In the genomic region with DNA sequence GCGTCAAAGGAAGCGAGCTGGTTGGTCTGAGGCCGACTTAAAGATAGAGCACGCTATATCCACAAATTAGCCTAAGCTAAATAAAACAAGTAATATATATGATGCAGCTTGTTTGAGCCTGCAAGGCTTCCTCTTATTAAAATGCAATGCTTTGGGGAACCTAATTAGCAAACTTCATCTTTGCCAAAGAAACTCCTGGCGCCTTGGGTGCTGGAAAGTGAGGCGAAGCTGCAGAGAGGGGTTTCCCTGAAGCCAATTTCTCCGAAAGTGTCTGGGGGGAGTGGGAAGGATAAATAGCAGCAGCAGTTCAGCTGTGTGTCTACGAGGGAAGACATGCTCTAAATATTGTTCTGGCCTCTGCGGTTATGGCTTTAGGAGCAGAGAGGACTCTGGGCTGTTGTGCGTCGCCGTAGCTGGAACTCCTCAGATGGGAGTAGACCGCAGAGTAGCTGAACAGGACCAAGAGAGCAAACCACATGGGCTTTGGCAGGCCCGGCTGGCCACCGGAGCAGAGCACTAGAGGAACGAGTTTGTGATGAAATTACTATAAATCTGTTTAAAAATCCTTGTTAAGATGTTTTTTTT, we compare ENCODE assay signal across 30 mouse cellular contexts.
DNase-seq lines count a peak whose midpoint lies in the region; ATAC-seq and TF ChIP-seq lines count a peak whose summit lies in the region.
"Had no signal": no experiment of that assay in that cellular context is flagged by ENCODE, and none has a peak within 500 bp of the region (broad histone marks: within the 10 kb centered on the region; RNA-seq: fewer than 3 reads in every experiment).

No protein-coding gene starts in this region.

- H3K4me2 ChIP-seq in kidney, postnatal 0 days (ENCODE audit: low read length) = no peak overlapping the region
- H3K4me2 ChIP-seq in lung, embryonic 16.5 days (ENCODE audit: low read depth, low read length) = no peak overlapping the region
- no peak overlapping the region for H3K4me2 ChIP-seq in stomach, embryonic 15.5 days
- H3K4me2 ChIP-seq: heart, embryonic 15.5 days; liver, embryonic 13.5 days; lung, embryonic 14.5 days; midbrain, embryonic 12.5 days; neural tube, embryonic 12.5 days had no signal

- no peaks in the 10 kb centered on the region for H3K27me3 ChIP-seq in kidney, postnatal 0 days (ENCODE audit: insufficient read depth, low read length)
- no peaks in the 10 kb centered on the region for H3K27me3 ChIP-seq in lung, embryonic 16.5 days (ENCODE audit: control insufficient read depth, insufficient read depth, low read depth, low read length)
- no peaks in the 10 kb centered on the region for H3K27me3 ChIP-seq in stomach, embryonic 15.5 days (replicated peaks)
- H3K27me3 ChIP-seq: heart, embryonic 15.5 days; liver, embryonic 13.5 days; megakaryocyte, embryonic 14.5 days; midbrain, embryonic 12.5 days; neural tube, embryonic 12.5 days had no signal

- no peak overlapping the region for H3K4me3 ChIP-seq in kidney, postnatal 0 days (replicated peaks; ENCODE audit: low read depth, low read length)
- H3K4me3 ChIP-seq in lung, embryonic 16.5 days (ENCODE audit: low read length) = no peak overlapping the region
- no peak overlapping the region for H3K4me3 ChIP-seq in lung, adult 2 months (replicated peaks; ENCODE audit: extremely low read depth, low read depth, low read length)
- no peak overlapping the region for H3K4me3 ChIP-seq in stomach, embryonic 15.5 days (replicated peaks)
- H3K4me3 ChIP-seq: heart, embryonic 10.5 days; heart, embryonic 15.5 days; liver, embryonic 13.5 days; megakaryocyte, embryonic 14.5 days; midbrain, embryonic 12.5 days; myocyte; neural tube, embryonic 12.5 days had no signal

- TF ChIP-seq CTCF in kidney, postnatal 0 days (IDR thresholded peaks at IDR 0.05; ENCODE audit: low read depth) = no peak
- no peak for TF ChIP-seq CTCF in lung, adult 2 months (IDR thresholded peaks at IDR 0.05; ENCODE audit: insufficient read depth, low read length)
- TF ChIP-seq CTCF in brain, embryonic 14.5 days (IDR thresholded peaks at IDR 0.05; ENCODE audit: borderline replicate concordance, extremely low read depth, insufficient read depth, insufficient read length) = no peak

- H3K9ac ChIP-seq in kidney, postnatal 0 days (ENCODE audit: low read depth, low read length) = no peak overlapping the region
- no peak overlapping the region for H3K9ac ChIP-seq in lung, embryonic 16.5 days (ENCODE audit: low read length)
- no peak overlapping the region for H3K9ac ChIP-seq in stomach, embryonic 15.5 days
- H3K9ac ChIP-seq: heart, embryonic 15.5 days; liver, embryonic 13.5 days; lung, embryonic 14.5 days; midbrain, embryonic 12.5 days; neural tube, embryonic 12.5 days had no signal

- H3K27ac ChIP-seq in kidney, postnatal 0 days = no peak overlapping the region
- no peak overlapping the region; the same call in 1 of the 2 replicates for H3K27ac ChIP-seq in lung, embryonic 16.5 days (ENCODE audit: low read length)
- H3K27ac ChIP-seq in stomach, embryonic 15.5 days = peak overlapping the region; percentile 57
- H3K27ac ChIP-seq: heart, embryonic 10.5 days; heart, embryonic 15.5 days; liver, embryonic 13.5 days; midbrain, embryonic 12.5 days; neural tube, embryonic 12.5 days had no signal

- no peaks in the 10 kb centered on the region for H3K9me3 ChIP-seq in kidney, postnatal 0 days (replicated peaks; ENCODE audit: low read length)
- H3K9me3 ChIP-seq in lung, embryonic 16.5 days (ENCODE audit: control insufficient read depth, low read length) = no peaks in the 10 kb centered on the region
- H3K9me3 ChIP-seq in stomach, embryonic 15.5 days = no peaks in the 10 kb centered on the region
- H3K9me3 ChIP-seq: heart, embryonic 10.5 days; heart, embryonic 15.5 days; liver, embryonic 13.5 days; megakaryocyte, embryonic 14.5 days; midbrain, embryonic 12.5 days; neural tube, embryonic 12.5 days had no signal

- 0 out of 2 replicates have a peak, but pooled peaks cover 3% of the 10 kb centered on the region for H3K4me1 ChIP-seq in kidney, postnatal 0 days (replicated peaks; ENCODE audit: insufficient read depth, low read length)
- H3K4me1 ChIP-seq in lung, embryonic 16.5 days (replicated peaks; ENCODE audit: control insufficient read depth, insufficient read depth, low read length) = no peaks in the 10 kb centered on the region
- no peaks in the 10 kb centered on the region for H3K4me1 ChIP-seq in lung, adult 2 months (ENCODE audit: control insufficient read depth, insufficient read depth, low read length)
- no peaks in the 10 kb centered on the region for H3K4me1 ChIP-seq in stomach, embryonic 15.5 days
- H3K4me1 ChIP-seq: heart, embryonic 10.5 days; heart, embryonic 15.5 days; liver, embryonic 13.5 days; megakaryocyte, embryonic 14.5 days; midbrain, embryonic 12.5 days; neural tube, embryonic 12.5 days had no signal

- H3K36me3 ChIP-seq in kidney, postnatal 0 days (ENCODE audit: insufficient read depth, low read length) = no peaks in the 10 kb centered on the region
- no peaks in the 10 kb centered on the region for H3K36me3 ChIP-seq in lung, embryonic 16.5 days (ENCODE audit: control insufficient read depth, insufficient read depth, low read length)
- no peaks in the 10 kb centered on the region for H3K36me3 ChIP-seq in stomach, embryonic 15.5 days
- H3K36me3 ChIP-seq: heart, embryonic 10.5 days; heart, embryonic 15.5 days; liver, embryonic 13.5 days; midbrain, embryonic 12.5 days; neural tube, embryonic 12.5 days had no signal

- ATAC-seq in kidney, postnatal 0 days (replicated peaks; ENCODE audit: low FRiP score, low read depth) = no peak
- peak; percentile 47; the same call in 1 of the 2 replicates for ATAC-seq in lung, embryonic 16.5 days (ENCODE audit: low read depth)
- no peak for ATAC-seq in stomach, embryonic 15.5 days (ENCODE audit: insufficient read depth, low FRiP score, low read depth)
- ATAC-seq: CD4-positive, CD25-positive, alpha-beta regulatory T cell, adult 4 months; forebrain, embryonic 16.5 days; hindbrain, embryonic 16.5 days had no signal

- TF ChIP-seq POLR2A in lung, adult 2 months (IDR thresholded peaks at IDR 0.05; ENCODE audit: borderline replicate concordance, extremely low read depth, low read depth, low read length) = no peak
- no peak for TF ChIP-seq POLR2A in brain, embryonic 14.5 days (IDR thresholded peaks at IDR 0.05; ENCODE audit: borderline replicate concordance, extremely low read depth, insufficient read depth, insufficient read length, poor library complexity, severe bottlenecking)

- 62% methylated on average over 16 of the region's 16 CpGs for WGBS in kidney, postnatal 0 days
- WGBS in lung, embryonic 16.5 days = 57% methylated on average over 16 of the region's 16 CpGs
- WGBS in lung, adult 2 months = 76% methylated on average over 16 of the region's 16 CpGs
- WGBS in stomach, embryonic 15.5 days = 66% methylated on average over 16 of the region's 16 CpGs

- DNase-seq in kidney, postnatal 0 days (ENCODE audit: low spot score) = peak; percentile 75
- no peak for DNase-seq in kidney, postnatal 36 days
- DNase-seq in lung, adult 2 months = no peak
- peak; percentile 64 for DNase-seq in brain, embryonic 14.5 days (ENCODE audit: low read depth)
- DNase-seq in spleen, postnatal 10 days (ENCODE audit: low spot score in 2 of 2) = no peak
- DNase-seq: adrenal gland, postnatal 36 days; cerebellum, adult 11 months; cerebellum, adult 9-10 months; cerebellum, postnatal 36 days; gastrocnemius, postnatal 10 days; kidney, adult 18-20 months; layer of hippocampus, postnatal 36 days; left cerebral cortex, postnatal 4 days; liver, embryonic 13.5 days; lung, embryonic 14.5 days; right cerebral cortex, adult 18-20 months; spleen, adult 18-20 months; thymus, adult 18-20 months; thymus, postnatal 25 days had no signal

Comparison
In these comparisons a context has a peak if more than half of its experiments do, and no peak if none do; other contexts are left out.
1. DNase-seq: peak in kidney, postnatal 0 days (single experiment) and brain, embryonic 14.5 days (single experiment); none in kidney, postnatal 36 days (0 of 2), lung, adult 2 months (single experiment) and spleen, postnatal 10 days (0 of 2).